In the genomic region with DNA sequence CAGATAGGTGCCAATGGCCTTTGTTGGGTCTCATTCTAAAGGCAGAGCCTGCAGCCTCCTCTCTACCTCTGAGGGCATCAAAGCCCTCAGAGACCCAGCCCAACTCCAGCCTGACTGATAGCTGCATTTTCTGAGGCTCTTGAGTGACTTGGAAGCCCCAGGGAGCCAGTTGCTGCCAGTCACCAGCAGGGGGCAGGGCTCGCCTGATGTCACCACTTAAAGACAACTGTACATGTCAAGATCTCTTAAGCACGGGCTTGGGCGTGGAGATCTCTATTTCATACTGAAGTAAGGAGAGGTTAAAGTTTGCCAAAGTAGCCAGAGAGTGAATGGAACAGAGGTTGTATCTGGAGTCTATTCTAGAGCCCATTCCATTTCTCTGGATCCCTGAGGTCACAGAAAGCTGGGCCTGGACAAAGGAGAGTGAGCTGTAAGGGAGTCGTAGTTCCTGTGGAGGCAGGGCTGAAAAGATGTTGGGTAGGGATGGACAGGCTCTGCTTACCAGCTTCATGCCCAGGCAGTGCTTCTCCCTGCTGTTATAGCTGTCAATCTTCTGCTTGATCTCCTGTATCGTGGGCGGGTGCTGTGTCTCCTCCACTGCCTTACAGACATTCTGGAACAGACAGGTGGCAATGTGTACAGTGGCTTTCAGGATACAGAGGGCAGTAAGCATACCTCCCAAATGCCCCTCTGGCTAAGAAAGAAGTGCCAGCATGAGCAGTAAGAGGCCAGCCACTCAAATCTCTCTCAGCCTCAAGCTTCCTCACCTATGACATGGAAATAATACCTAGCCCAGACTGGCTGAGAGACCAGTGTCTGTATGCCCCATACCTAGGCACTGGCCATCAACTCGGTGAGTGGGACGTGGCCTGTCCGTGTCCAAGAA, we compare ENCODE assay signal across 8 mouse cellular contexts. TPM values are rescaled to one million over a fixed set of nuclear protein-coding genes. Genes with fewer than 3 reads are reported as not detected.
A peak's percentile ranks its signal among the peaks of the same experiment; 100 is the strongest.
DNase-seq lines count a peak whose midpoint lies in the region.

No protein-coding gene starts in this region.

- peak; percentile 58 for DNase-seq in WW6 (ENCODE audit: low read depth, low spot score)
- DNase-seq in cerebellum, adult 9-11 months = peak; percentile 66
- peak; percentile 52 to 76 for DNase-seq in frontal cortex, postnatal 10 days (ENCODE audit: low spot score in 2 of 2)
- DNase-seq in induced T-regulatory cell, adult 2 months (ENCODE audit: low read depth) = peak; percentile 93
- DNase-seq in left cerebral cortex, adult 8-10 months (ENCODE audit: low spot score in 2 of 2) = peak; percentile 55 to 60
- peak; percentile 74 for DNase-seq in mesoderm, embryonic 11.5 days (ENCODE audit: low read depth, low spot score)
- peak; percentile 61 to 63 for DNase-seq in right cerebral cortex, postnatal 36 days (ENCODE audit: low spot score in 2 of 2)
- DNase-seq in urinary bladder, postnatal 4 days (ENCODE audit: low spot score in 2 of 2) = peak; percentile 60 to 76

RNA-seq across cellular contexts. Expression of a gene that starts 28.9 kb away (rescaled TPM):
- total RNA-seq in left cerebral cortex, adult 8-10 months (2022) = 10 to 100 TPM; 33.1 to 38.1 (median 34.4) TPM

RNA-seq across cellular contexts. Expression of a gene that starts 43.7 kb away (rescaled TPM):
- 10 to 100 TPM in 2 of 4 experiments, 1 to 10 TPM in 2; 7.8 to 11.0 (median 9.7) TPM for total RNA-seq in left cerebral cortex, adult 8-10 months (2022)

Comparison
In these comparisons a context has a peak if more than half of its experiments do, and no peak if none do; other contexts are left out.
1. Peak in every context shown above with its lines: DNase-seq.